Mouse (Mus musculus) granulocyte monocyte progenitor cell, adult 5-6 weeks (primary cell): Measurements from ENCODE around the gene Ank. TPM values are rescaled to one million over a fixed set of nuclear protein-coding genes. Genes with fewer than 3 reads are reported as not detected.

ENCODE experiments used
- ATAC-seq: replicated peaks from 2 replicates; pipeline ENCODE4 v1.8.0; 2016; ENCODE audit warnings: mild to moderate bottlenecking, moderate TSS enrichment, inconsistent platforms; ENCODE audit not compliant: poor library complexity, severe bottlenecking
- total RNA-seq, 2 experiments: library from RNA; stranded (forward) in 1 of 2; stranded (reverse) in 1 of 2; fragments of 200-712, 200-1000 nt in 1 of 2; fragments of >200 nt in 1 of 2; fragmentation: Nextera tagmentation in 1 of 2; gene quantifications; 2 replicates each; pipeline ENCODE4 v1.2.3; 2014 to 2017

Ank gene
- total RNA-seq, 2 experiments from 2014 or later: 12.4 to 20.8 TPM

GRCm38 (mm10) chr15:27568371-27568770 lies 101.9 kb downstream of the Ank start:
- no peak for ATAC-seq

GRCm38 (mm10) chr15:27569924-27570323 lies 103.4 kb downstream of the Ank start:
- ATAC-seq: peak; percentile 36; the same call in 1 of the 2 replicates

GRCm38 (mm10) chr15:27570385-27570784 lies 103.9 kb downstream of the Ank start:
- no peak for ATAC-seq

- ATAC-seq: no peak
These were observed 104.7 kb downstream of the Ank start for GRCm38 (mm10) chr15:27571179-27571578.

GRCm38 (mm10) chr15:27574992-27575781 lies 108.7 kb downstream of the Ank start:
- ATAC-seq: no peak

- ATAC-seq: no peak
These were observed 109.5 kb downstream of the Ank start for GRCm38 (mm10) chr15:27575932-27576331.

GRCm38 (mm10) chr15:27576886-27577285 lies 110.4 kb downstream of the Ank start:
- ATAC-seq: 0 out of 2 replicates have a peak, but pooled peaks have one; percentile 5

GRCm38 (mm10) chr15:27577915-27578780 lies 111.7 kb downstream of the Ank start:
- ATAC-seq: peak; percentile 34; the same call in 1 of the 2 replicates

GRCm38 (mm10) chr15:27578918-27579317 lies 112.4 kb downstream of the Ank start:
- ATAC-seq: no peak

GRCm38 (mm10) chr15:27579853-27580252 lies 113.4 kb downstream of the Ank start:
- ATAC-seq: no peak

GRCm38 (mm10) chr15:27580771-27581170 lies 114.3 kb downstream of the Ank start:
- no peak for ATAC-seq

- ATAC-seq: no peak
These were observed 115.2 kb downstream of the Ank start for GRCm38 (mm10) chr15:27581640-27582039.

- no peak; the same call in 1 of the 2 replicates for ATAC-seq
These were observed 116.0 kb downstream of the Ank start for GRCm38 (mm10) chr15:27582428-27582827.

- ATAC-seq: peak; percentile 59
These were observed 116.6 kb downstream of the Ank start for GRCm38 (mm10) chr15:27583042-27583441.

- ATAC-seq: no peak
These were observed 117.1 kb downstream of the Ank start for GRCm38 (mm10) chr15:27583620-27584019.

GRCm38 (mm10) chr15:27585466-27586092 lies 119.1 kb downstream of the Ank start:
- ATAC-seq: no peak

- no peak for ATAC-seq
These were observed 119.6 kb downstream of the Ank start for GRCm38 (mm10) chr15:27586093-27586480.

GRCm38 (mm10) chr15:27588087-27588826 lies 121.8 kb downstream of the Ank start:
- no peak for ATAC-seq

GRCm38 (mm10) chr15:27590812-27591211 lies 124.3 kb downstream of the Ank start:
- no peak for ATAC-seq
